Mouse (Mus musculus): Measurements from ENCODE around the gene Irf4. TPM values are rescaled to one million over a fixed set of nuclear protein-coding genes. Genes with fewer than 3 reads are reported as not detected.

Gene Irf4
- total RNA-seq, 2 experiments from 2014 or later, result 0.90 to 1.5 TPM

DNA sequence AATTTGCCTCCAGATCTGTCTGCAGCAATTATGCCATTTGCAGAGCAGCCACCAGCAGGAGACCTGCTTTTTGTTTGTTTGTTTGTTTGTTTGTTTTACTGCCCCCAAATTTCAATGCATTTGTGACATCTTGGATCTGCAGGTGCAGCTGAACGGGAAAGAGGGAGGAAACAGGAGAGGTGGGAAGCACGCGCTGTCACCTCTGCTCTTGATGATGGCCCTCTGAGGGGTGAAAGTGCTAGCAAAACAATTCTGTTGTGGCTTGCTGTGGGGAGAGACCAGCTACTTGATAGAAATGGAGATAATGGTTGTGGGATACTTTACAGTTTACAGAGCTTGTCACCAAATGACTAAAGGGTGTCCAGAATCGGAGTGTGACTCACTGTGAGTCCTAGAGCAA is 46.9 kb downstream of the Irf4 start:
- no peak for DNase-seq (ENCODE audit: low spot score in 2 of 2)

DNA sequence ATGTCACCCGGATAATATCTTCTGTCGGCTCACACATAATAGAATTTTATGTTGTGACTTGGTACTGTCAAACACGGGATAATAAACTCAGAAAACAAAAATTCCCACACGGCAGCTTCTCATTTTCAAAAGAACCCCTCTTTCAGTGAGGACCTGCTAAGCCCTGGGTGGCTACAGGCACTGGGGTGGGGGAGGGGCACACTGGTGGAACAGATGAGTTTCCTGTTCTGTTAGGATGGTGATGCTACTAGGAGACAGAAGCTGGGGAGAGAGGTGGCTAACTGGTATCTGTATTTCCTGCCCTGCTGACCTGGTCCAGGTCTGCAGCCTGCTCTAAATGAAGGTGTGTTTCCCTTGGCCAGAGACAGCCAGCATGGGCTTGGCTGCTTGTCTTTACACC is 52.9 kb downstream of the Irf4 start:
- no peak for DNase-seq (ENCODE audit: low spot score in 2 of 2)

DNA sequence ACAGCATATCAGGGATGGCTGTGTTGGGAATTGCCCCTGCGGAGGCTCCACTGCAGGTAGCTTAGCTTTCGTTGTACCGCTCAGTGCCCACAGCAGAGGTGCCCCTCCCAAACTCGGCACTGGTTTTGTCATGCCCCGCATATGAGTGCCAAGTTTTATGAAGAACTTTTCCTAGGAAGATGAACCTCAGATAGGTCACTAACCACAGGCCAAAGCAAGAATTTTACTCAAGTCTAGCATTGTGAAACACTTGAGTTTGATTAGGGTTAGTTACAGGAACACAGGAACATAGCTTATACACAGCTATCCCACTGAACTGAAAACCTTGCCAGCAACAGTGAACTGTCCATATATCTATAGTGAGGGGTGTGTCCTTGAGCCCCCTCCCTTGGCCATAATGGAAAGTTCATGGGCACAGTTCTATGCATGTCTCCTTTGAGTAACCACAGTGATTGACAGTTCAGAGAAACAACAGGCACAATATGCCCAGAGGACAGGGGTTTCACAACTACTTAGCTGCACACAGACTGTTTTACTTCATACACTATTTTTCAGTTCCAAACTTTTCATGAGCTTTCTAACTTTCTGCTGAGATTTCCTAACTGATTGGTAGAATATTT is 53.4 kb downstream of the Irf4 start:
- DNase-seq (ENCODE audit: low spot score in 2 of 2), result no peak

DNA sequence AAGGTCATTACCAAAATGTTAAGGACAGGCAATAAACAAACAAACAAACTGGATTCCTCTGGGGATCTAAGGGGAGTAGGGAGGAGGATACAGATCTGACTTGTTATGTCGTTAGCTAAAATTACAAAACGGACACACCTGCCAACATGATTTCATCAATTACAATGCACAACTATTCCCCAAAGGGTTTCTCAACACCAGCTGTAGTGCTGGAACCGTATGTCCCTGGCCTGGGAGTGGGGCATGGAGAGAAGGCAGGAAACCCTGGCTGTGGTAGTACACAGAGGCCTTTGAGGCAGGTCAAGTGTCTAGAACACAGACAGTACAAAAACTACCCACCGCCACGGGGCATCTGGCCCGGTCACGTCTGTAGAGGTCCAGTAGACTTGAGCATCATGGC is 60.2 kb downstream of the Irf4 start:
- no peak for DNase-seq (ENCODE audit: low spot score in 2 of 2)

DNA sequence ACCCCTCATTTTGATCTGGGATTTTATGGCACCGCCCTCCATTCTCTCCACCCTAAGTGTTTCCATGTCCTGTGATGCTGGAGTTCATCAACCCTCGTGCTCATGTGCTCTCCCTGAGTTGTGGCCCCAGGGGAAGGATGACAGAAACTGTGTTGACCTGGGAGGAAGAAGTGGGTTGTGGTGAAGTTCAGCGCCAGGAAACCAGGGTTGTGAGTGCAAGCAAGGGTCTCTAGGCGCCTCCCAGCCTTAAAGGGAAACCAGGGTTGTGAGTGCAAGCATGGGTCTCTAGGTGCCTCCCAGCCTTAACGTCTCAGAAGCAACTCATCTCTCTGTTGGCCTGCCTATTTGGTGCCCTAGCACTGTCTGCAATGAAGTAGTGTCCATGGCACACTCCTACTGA is 64.4 kb downstream of the Irf4 start:
- no peak for DNase-seq (ENCODE audit: low spot score in 2 of 2)

DNA sequence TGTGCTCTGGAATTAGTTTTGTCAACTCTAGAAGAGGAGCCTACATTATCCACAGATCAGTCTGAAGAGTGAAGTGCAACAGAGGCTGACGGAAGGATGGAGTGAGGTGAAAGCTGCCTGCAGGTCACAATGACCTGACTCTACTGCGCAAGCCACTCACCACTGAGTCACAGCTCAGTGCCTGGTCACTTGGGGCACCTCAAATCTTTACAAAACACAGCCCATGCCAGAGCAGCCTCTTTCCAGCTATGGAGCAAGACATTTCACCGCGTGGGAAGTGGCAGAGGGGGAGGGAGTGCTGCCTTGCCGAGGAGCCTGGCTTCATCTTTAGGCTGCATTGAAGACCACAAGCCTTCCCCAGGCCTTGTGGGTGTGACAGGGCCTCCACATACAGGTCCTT is 65.2 kb downstream of the Irf4 start:
- no peak for DNase-seq (ENCODE audit: low spot score in 2 of 2)

Other genes with a start within 250 kb of the Irf4 start
- 100 to 1,000 TPM; 252 to 259 TPM for gene Uqcrfs1, start 203.9 kb upstream of the Irf4 start, total RNA-seq (2021)
- gene Dusp22, start 89.2 kb upstream of the Irf4 start, total RNA-seq (2021), result 10 to 100 TPM; 33.3 to 36.5 TPM
- under 1 TPM; 0.51 to 0.59 TPM for gene Hus1b, start 198.5 kb downstream of the Irf4 start, total RNA-seq (2021)
- 10 to 100 TPM; 33.9 to 36.3 TPM for gene Exoc2, start 224.9 kb downstream of the Irf4 start, total RNA-seq (2021)
- gene Gm5447, start 225.0 kb downstream of the Irf4 start, total RNA-seq (2021), result under 1 TPM; 0.28 to 0.39 TPM